Mouse (Mus musculus) heart, adult 10 weeks (tissue): ENCODE results near the gene Map3k7. TPM values are rescaled to one million over a fixed set of nuclear protein-coding genes. Genes with fewer than 3 reads are reported as not detected.

ENCODE experiments used
- polyA plus RNA-seq: library from polyadenylated mRNA; stranded (reverse); fragments of 350-450 nt; fragmentation: Illumina TruSeq; extraction: RNeasy Lipid Tissue Mini Kit (QIAGEN cat#74804); gene quantifications from one replicate; pipeline ENCODE4 v1.2.3, GENCODE M21; 2014; ENCODE audit warnings: low read depth, low replicate concordance

The Map3k7 gene
- polyA plus RNA-seq: 33.8 TPM

GRCm38 (mm10) chr4:31963354-31964193, at the start of gene Map3k7:
Gene Map3k7, plus strand, starts transcription at chr4:31964097.

